Mouse (Mus musculus) hindbrain, embryonic 12.5 days (tissue): ENCODE measurements around the gene Dnal4. TPM values are rescaled to one million over a fixed set of nuclear protein-coding genes. Genes with fewer than 3 reads are reported as not detected.

Source experiments
- ATAC-seq: fragments of 200-750 bp; cut with Nextera tagmentation; 2 replicates; pipeline ENCODE4 v1.8.0; 2017; ENCODE audit warnings: moderate TSS enrichment; ENCODE audit not compliant: low FRiP score
- H3K27ac ChIP-seq: fragments of 300-500 bp; sonication (generic); 2 replicates; pipeline ENCODE4 v1.5.1; 2016; ENCODE audit warnings: mild to moderate bottlenecking
- H3K27me3 ChIP-seq: fragments of 300-500 bp; sonication (generic); 2 replicates; pipeline ENCODE4 v1.6.1; 2016; ENCODE audit warnings: mild to moderate bottlenecking
- H3K36me3 ChIP-seq: fragments of 300-500 bp; sonication (generic); 2 replicates; pipeline ENCODE4 v1.6.1; 2016; ENCODE audit warnings: mild to moderate bottlenecking
- H3K4me1 ChIP-seq: fragments of 300-500 bp; sonication (generic); 2 replicates; pipeline ENCODE4 v1.6.1; 2016
- H3K4me2 ChIP-seq: fragments of 300-500 bp; sonication (generic); replicated peaks from 2 replicates; pipeline ENCODE4 v1.6.1; 2016; ENCODE audit warnings: mild to moderate bottlenecking
- H3K4me3 ChIP-seq: fragments of 300-500 bp; sonication (generic); 2 replicates; pipeline ENCODE4 v1.5.1; 2016; ENCODE audit warnings: mild to moderate bottlenecking
- H3K9ac ChIP-seq: fragments of 300-500 bp; sonication (generic); 2 replicates; pipeline ENCODE4 v1.6.1; 2016; ENCODE audit warnings: mild to moderate bottlenecking, moderate library complexity
- H3K9me3 ChIP-seq: fragments of 300-500 bp; sonication (generic); replicated peaks from 2 replicates; pipeline ENCODE4 v1.6.1; 2016; ENCODE audit warnings: mild to moderate bottlenecking
- WGBS: fragments of 180-500 bp; shearing (Covaris S2); methylation state at CpG from one replicate; pipeline ENCODE4 v1.1.7; 2016; 5-methylcytosine and 5-hydroxymethylcytosine counted together
- polyA plus RNA-seq: library from polyadenylated mRNA; unstranded; fragments of >200 nt; fragmentation: Nextera tagmentation; extraction: Ambion mirVana; gene quantifications from 2 replicates; pipeline ENCODE4 v1.2.1, GENCODE M21; 2016

Dnal4 gene
- polyA plus RNA-seq, 1 experiment from 2014 or later: 76.8 TPM

- ATAC-seq: no peak
- WGBS: 52% methylated on average over 6 of the region's 6 CpGs
- Histone ChIP-seq H3K27ac (no peak overlapping the region), H3K4me2 (no peak overlapping the region), H3K4me3 (no peak overlapping the region), H3K9me3 (no peaks in the 10 kb centered on the region), H3K36me3 (peaks cover 17% of the 10 kb centered on the region), H3K9ac (no peak overlapping the region), H3K4me1 (peaks cover 9% of the 10 kb centered on the region), H3K27me3 (no peaks in the 10 kb centered on the region)
Measured at GRCm38 (mm10) chr15:79768302-79768701, 9.3 kb downstream of the Dnal4 start.

- 0 out of 2 replicates have a peak, but pooled peaks cover 4% of the 10 kb centered on the region for H3K4me1 ChIP-seq
- H3K9ac ChIP-seq: no peak overlapping the region
- H3K4me2 ChIP-seq: no peak overlapping the region
- ATAC-seq: no peak
- no peaks in the 10 kb centered on the region for H3K9me3 ChIP-seq
- no peak overlapping the region for H3K4me3 ChIP-seq
- peaks cover 26% of the 10 kb centered on the region for H3K36me3 ChIP-seq
- no peaks in the 10 kb centered on the region for H3K27me3 ChIP-seq
- WGBS: 86% methylated on average over 16 of the region's 16 CpGs
- H3K27ac ChIP-seq: no peak overlapping the region
Measured at GRCm38 (mm10) chr15:79767327-79767961, 10.2 kb downstream of the Dnal4 start.

- Histone ChIP-seq H3K27ac (no peak overlapping the region), H3K9ac (no peak overlapping the region), H3K9me3 (no peaks in the 10 kb centered on the region), H3K27me3 (no peaks in the 10 kb centered on the region), H3K4me3 (no peak overlapping the region), H3K4me1 (0 out of 2 replicates have a peak, but pooled peaks cover 4% of the 10 kb centered on the region), H3K4me2 (no peak overlapping the region), H3K36me3 (peaks cover 32% of the 10 kb centered on the region)
- 90% methylated on average over 10 of the region's 10 CpGs for WGBS
- ATAC-seq: no peak
Measured at GRCm38 (mm10) chr15:79766586-79767071, 11.0 kb downstream of the Dnal4 start.

GRCm38 (mm10) chr15:79766168-79766567 lies 11.5 kb downstream of the Dnal4 start:
- Histone ChIP-seq H3K4me2 (no peak overlapping the region), H3K4me1 (0 out of 2 replicates have a peak, but pooled peaks cover 4% of the 10 kb centered on the region), H3K9me3 (no peaks in the 10 kb centered on the region), H3K27me3 (no peaks in the 10 kb centered on the region), H3K9ac (no peak overlapping the region), H3K36me3 (peaks cover 35% of the 10 kb centered on the region), H3K27ac (no peak overlapping the region), H3K4me3 (no peak overlapping the region)
- ATAC-seq: no peak
- 67% methylated on average over 10 of the region's 10 CpGs for WGBS

- Histone ChIP-seq H3K4me2 (no peak overlapping the region), H3K27me3 (no peaks in the 10 kb centered on the region), H3K9me3 (no peaks in the 10 kb centered on the region), H3K27ac (no peak overlapping the region), H3K36me3 (peaks cover 42% of the 10 kb centered on the region), H3K4me3 (no peak overlapping the region), H3K4me1 (0 out of 2 replicates have a peak, but pooled peaks cover 4% of the 10 kb centered on the region), H3K9ac (no peak overlapping the region)
- ATAC-seq: no peak
- WGBS: 84% methylated on average over 2 of the region's 2 CpGs
Measured at GRCm38 (mm10) chr15:79765361-79765760, 12.3 kb downstream of the Dnal4 start.

- Histone ChIP-seq H3K4me3 (no peak overlapping the region), H3K4me2 (no peak overlapping the region), H3K27me3 (no peaks in the 10 kb centered on the region), H3K4me1 (0 out of 2 replicates have a peak, but pooled peaks cover 4% of the 10 kb centered on the region), H3K9ac (no peak overlapping the region), H3K9me3 (no peaks in the 10 kb centered on the region), H3K36me3 (peaks cover 42% of the 10 kb centered on the region), H3K27ac (no peak overlapping the region)
- no peak for ATAC-seq
- WGBS: 86% methylated on average over 11 of the region's 11 CpGs
Measured at GRCm38 (mm10) chr15:79764539-79765267, 12.9 kb downstream of the Dnal4 start.

GRCm38 (mm10) chr15:79763601-79764246 lies 13.9 kb downstream of the Dnal4 start:
- Histone ChIP-seq H3K36me3 (peaks cover 42% of the 10 kb centered on the region), H3K9me3 (no peaks in the 10 kb centered on the region), H3K4me1 (0 out of 2 replicates have a peak, but pooled peaks cover 4% of the 10 kb centered on the region), H3K9ac (no peak overlapping the region), H3K4me2 (no peak overlapping the region), H3K4me3 (no peak overlapping the region), H3K27ac (no peak overlapping the region), H3K27me3 (no peaks in the 10 kb centered on the region)
- ATAC-seq: no peak
- WGBS: 96% methylated on average over 7 of the region's 7 CpGs

- WGBS: 92% methylated on average over 9 of the region's 9 CpGs
- Histone ChIP-seq H3K4me1 (0 out of 2 replicates have a peak, but pooled peaks cover 4% of the 10 kb centered on the region), H3K4me3 (no peak overlapping the region), H3K36me3 (peaks cover 42% of the 10 kb centered on the region), H3K27me3 (no peaks in the 10 kb centered on the region), H3K4me2 (no peak overlapping the region), H3K9me3 (no peaks in the 10 kb centered on the region), H3K9ac (no peak overlapping the region), H3K27ac (no peak overlapping the region)
- ATAC-seq: no peak
Measured at GRCm38 (mm10) chr15:79763001-79763400, 14.6 kb downstream of the Dnal4 start.

GRCm38 (mm10) chr15:79760956-79761355 lies 16.7 kb downstream of the Dnal4 start:
- H3K4me2 ChIP-seq: no peak overlapping the region
- WGBS: 90% methylated on average over 6 of the region's 6 CpGs

GRCm38 (mm10) chr15:79757118-79757517 lies 20.5 kb downstream of the Dnal4 start:
- Histone ChIP-seq H3K9ac (no peak overlapping the region), H3K36me3 (peaks cover 13% of the 10 kb centered on the region), H3K27me3 (no peaks in the 10 kb centered on the region), H3K4me2 (no peak overlapping the region), H3K4me3 (no peak overlapping the region), H3K4me1 (peaks cover 11% of the 10 kb centered on the region), H3K9me3 (no peaks in the 10 kb centered on the region), H3K27ac (no peak overlapping the region)
- WGBS: 92% methylated on average over 3 of the region's 3 CpGs
- no peak for ATAC-seq

More at GRCm38 (mm10) chr15:79760956-79761355, 16.7 kb downstream of the Dnal4 start:
- Histone ChIP-seq H3K4me3 (no peak overlapping the region), H3K36me3 (peaks cover 42% of the 10 kb centered on the region), H3K4me1 (peaks cover 10% of the 10 kb centered on the region), H3K9me3 (no peaks in the 10 kb centered on the region), H3K27ac (no peak overlapping the region), H3K9ac (no peak overlapping the region), H3K27me3 (no peaks in the 10 kb centered on the region)
- ATAC-seq: no peak

- WGBS: 69% methylated on average over 8 of the region's 8 CpGs
- Histone ChIP-seq H3K4me3 (no peak overlapping the region), H3K4me1 (peaks cover 11% of the 10 kb centered on the region), H3K4me2 (no peak overlapping the region), H3K9me3 (no peaks in the 10 kb centered on the region), H3K27ac (peak overlapping the region; percentile 44; the same call in 1 of the 2 replicates), H3K36me3 (peaks cover 6% of the 10 kb centered on the region; the same call in 1 of the 2 replicates), H3K9ac (peak overlapping the region; percentile 23; the same call in 1 of the 2 replicates), H3K27me3 (no peaks in the 10 kb centered on the region)
- ATAC-seq: no peak
Measured at GRCm38 (mm10) chr15:79755977-79756625, 21.5 kb downstream of the Dnal4 start.

GRCm38 (mm10) chr15:79755176-79755575 lies 22.5 kb downstream of the Dnal4 start:
- Histone ChIP-seq H3K36me3 (no peaks in the 10 kb centered on the region), H3K4me1 (peaks cover 11% of the 10 kb centered on the region), H3K4me2 (no peak overlapping the region), H3K9ac (no peak overlapping the region), H3K9me3 (no peaks in the 10 kb centered on the region), H3K27ac (no peak overlapping the region), H3K27me3 (no peaks in the 10 kb centered on the region), H3K4me3 (no peak overlapping the region)
- ATAC-seq: no peak
- 91% methylated on average over 4 of the region's 4 CpGs for WGBS
